Mouse (Mus musculus): ENCODE measurements around the gene Zc3h10. TPM values are rescaled to one million over a fixed set of nuclear protein-coding genes. Genes with fewer than 3 reads are reported as not detected.

Zc3h10 gene
- polyA plus RNA-seq, 1 experiment: 1.6 TPM

- Histone ChIP-seq H3K4me3 (replicated peaks) (no peak overlapping the region), H3K4me1 (ENCODE audit: control insufficient read depth) (peaks cover 44% of the 10 kb centered on the region), H3K9me3 (ENCODE audit: control insufficient read depth, low read length) (no peaks in the 10 kb centered on the region), H3K27me3 (ENCODE audit: control insufficient read depth) (peaks cover 8% of the 10 kb centered on the region), H3K36me3 (ENCODE audit: control insufficient read depth) (peaks cover 69% of the 10 kb centered on the region)
- TF ChIP-seq GATA1 (IDR thresholded peaks at IDR 0.05; ENCODE audit: low read length): no peak
- no peak for TF ChIP-seq TAL1 (IDR thresholded peaks at IDR 0.05; ENCODE audit: low read length)
Observed at GRCm38 (mm10) chr10:128520591-128520990, 27.0 kb downstream of the Zc3h10 start.

- no peak overlapping the region for H3K4me3 ChIP-seq (replicated peaks)
- peaks cover 35% of the 10 kb centered on the region for H3K4me1 ChIP-seq (ENCODE audit: control insufficient read depth)
- H3K9me3 ChIP-seq (ENCODE audit: control insufficient read depth, low read length): no peaks in the 10 kb centered on the region
- H3K36me3 ChIP-seq (ENCODE audit: control insufficient read depth): peaks cover 80% of the 10 kb centered on the region
- TF ChIP-seq GATA1 (IDR thresholded peaks at IDR 0.05; ENCODE audit: low read length) (no peak), TAL1 (IDR thresholded peaks at IDR 0.05; ENCODE audit: low read length) (no peak)
- H3K27me3 ChIP-seq (ENCODE audit: control insufficient read depth): no peaks in the 10 kb centered on the region
Observed at GRCm38 (mm10) chr10:128518833-128519232, 28.7 kb downstream of the Zc3h10 start.

- TF ChIP-seq GATA1 (IDR thresholded peaks at IDR 0.05; ENCODE audit: low read length) (peak; percentile 69), TAL1 (IDR thresholded peaks at IDR 0.05; ENCODE audit: low read length) (no peak)
- Histone ChIP-seq H3K36me3 (ENCODE audit: control insufficient read depth) (peaks cover 80% of the 10 kb centered on the region), H3K4me3 (replicated peaks) (no peak overlapping the region), H3K4me1 (ENCODE audit: control insufficient read depth) (peaks cover 36% of the 10 kb centered on the region), H3K27me3 (ENCODE audit: control insufficient read depth) (no peaks in the 10 kb centered on the region), H3K9me3 (ENCODE audit: control insufficient read depth, low read length) (no peaks in the 10 kb centered on the region)
Observed at GRCm38 (mm10) chr10:128516677-128517076, 30.9 kb downstream of the Zc3h10 start.

- peaks cover 79% of the 10 kb centered on the region for H3K36me3 ChIP-seq (ENCODE audit: control insufficient read depth)
- peak overlapping the region; percentile 15 for H3K4me3 ChIP-seq (replicated peaks)
- no peaks in the 10 kb centered on the region for H3K9me3 ChIP-seq (ENCODE audit: control insufficient read depth, low read length)
- no peaks in the 10 kb centered on the region for H3K27me3 ChIP-seq (ENCODE audit: control insufficient read depth)
- TF ChIP-seq GATA1 (IDR thresholded peaks at IDR 0.05; ENCODE audit: low read length) (no peak), TAL1 (IDR thresholded peaks at IDR 0.05; ENCODE audit: low read length) (no peak)
- H3K4me1 ChIP-seq (ENCODE audit: control insufficient read depth): peaks cover 43% of the 10 kb centered on the region
Observed at GRCm38 (mm10) chr10:128516029-128516428, 31.5 kb downstream of the Zc3h10 start.

GRCm38 (mm10) chr10:128515044-128515443 is 32.5 kb downstream of the Zc3h10 start:
- no peak overlapping the region for H3K4me3 ChIP-seq (replicated peaks)
- no peak for TF ChIP-seq GATA1 (IDR thresholded peaks at IDR 0.05; ENCODE audit: low read length)
- no peak for TF ChIP-seq TAL1 (IDR thresholded peaks at IDR 0.05; ENCODE audit: low read length)
- H3K27me3 ChIP-seq (ENCODE audit: control insufficient read depth): no peaks in the 10 kb centered on the region
- peaks cover 78% of the 10 kb centered on the region for H3K36me3 ChIP-seq (ENCODE audit: control insufficient read depth)
- no peaks in the 10 kb centered on the region for H3K9me3 ChIP-seq (ENCODE audit: control insufficient read depth, low read length)
- peaks cover 51% of the 10 kb centered on the region for H3K4me1 ChIP-seq (ENCODE audit: control insufficient read depth)

GRCm38 (mm10) chr10:128511761-128512160 is 35.8 kb downstream of the Zc3h10 start:
- Histone ChIP-seq H3K4me3 (replicated peaks) (no peak overlapping the region), H3K9me3 (ENCODE audit: control insufficient read depth, low read length) (no peaks in the 10 kb centered on the region), H3K4me1 (ENCODE audit: control insufficient read depth) (peaks cover 41% of the 10 kb centered on the region), H3K36me3 (ENCODE audit: control insufficient read depth) (peaks cover 58% of the 10 kb centered on the region), H3K27me3 (ENCODE audit: control insufficient read depth) (no peaks in the 10 kb centered on the region)
- no peak for TF ChIP-seq TAL1 (IDR thresholded peaks at IDR 0.05; ENCODE audit: low read length)
- no peak for TF ChIP-seq GATA1 (IDR thresholded peaks at IDR 0.05; ENCODE audit: low read length)

- no peaks in the 10 kb centered on the region for H3K9me3 ChIP-seq (ENCODE audit: control insufficient read depth, low read length)
- no peak overlapping the region for H3K4me3 ChIP-seq (replicated peaks)
- no peak for TF ChIP-seq TAL1 (IDR thresholded peaks at IDR 0.05; ENCODE audit: low read length)
- TF ChIP-seq GATA1 (IDR thresholded peaks at IDR 0.05; ENCODE audit: low read length): no peak
- peaks cover 35% of the 10 kb centered on the region for H3K4me1 ChIP-seq (ENCODE audit: control insufficient read depth)
- H3K36me3 ChIP-seq (ENCODE audit: control insufficient read depth): peaks cover 52% of the 10 kb centered on the region
- no peaks in the 10 kb centered on the region for H3K27me3 ChIP-seq (ENCODE audit: control insufficient read depth)
Observed at GRCm38 (mm10) chr10:128511189-128511588, 36.4 kb downstream of the Zc3h10 start.

GRCm38 (mm10) chr10:128510301-128510700 is 37.3 kb downstream of the Zc3h10 start:
- Histone ChIP-seq H3K4me3 (replicated peaks) (no peak overlapping the region), H3K4me1 (ENCODE audit: control insufficient read depth) (peaks cover 29% of the 10 kb centered on the region), H3K27me3 (ENCODE audit: control insufficient read depth) (no peaks in the 10 kb centered on the region), H3K36me3 (ENCODE audit: control insufficient read depth) (peaks cover 48% of the 10 kb centered on the region), H3K9me3 (ENCODE audit: control insufficient read depth, low read length) (peaks cover 2% of the 10 kb centered on the region; the same call in 1 of the 2 replicates)
- TF ChIP-seq GATA1 (IDR thresholded peaks at IDR 0.05; ENCODE audit: low read length) (peak; percentile 31; the same call in 1 of the 2 replicates), TAL1 (IDR thresholded peaks at IDR 0.05; ENCODE audit: low read length) (no peak)

- H3K4me1 ChIP-seq (ENCODE audit: control insufficient read depth): peaks cover 29% of the 10 kb centered on the region
- H3K9me3 ChIP-seq (ENCODE audit: control insufficient read depth, low read length): peaks cover 2% of the 10 kb centered on the region; the same call in 1 of the 2 replicates
- H3K27me3 ChIP-seq (ENCODE audit: control insufficient read depth): no peaks in the 10 kb centered on the region
- TF ChIP-seq TAL1 (IDR thresholded peaks at IDR 0.05; ENCODE audit: low read length) (no peak), GATA1 (IDR thresholded peaks at IDR 0.05; ENCODE audit: low read length) (no peak)
- H3K4me3 ChIP-seq (replicated peaks): no peak overlapping the region
- H3K36me3 ChIP-seq (ENCODE audit: control insufficient read depth): peaks cover 43% of the 10 kb centered on the region
Observed at GRCm38 (mm10) chr10:128509831-128510230, 37.7 kb downstream of the Zc3h10 start.

GRCm38 (mm10) chr10:128509203-128509602 is 38.4 kb downstream of the Zc3h10 start:
- peaks cover 34% of the 10 kb centered on the region for H3K4me1 ChIP-seq (ENCODE audit: control insufficient read depth)

More at GRCm38 (mm10) chr10:128509203-128509602, 38.4 kb downstream of the Zc3h10 start:
- TF ChIP-seq TAL1 (IDR thresholded peaks at IDR 0.05; ENCODE audit: low read length) (no peak), GATA1 (IDR thresholded peaks at IDR 0.05; ENCODE audit: low read length) (no peak)
- Histone ChIP-seq H3K27me3 (ENCODE audit: control insufficient read depth) (no peaks in the 10 kb centered on the region), H3K36me3 (ENCODE audit: control insufficient read depth) (peaks cover 45% of the 10 kb centered on the region), H3K9me3 (ENCODE audit: control insufficient read depth, low read length) (peaks cover 2% of the 10 kb centered on the region; the same call in 1 of the 2 replicates), H3K4me3 (replicated peaks) (no peak overlapping the region)

All from erythroblast, embryonic 14.5 days (primary cell).